Mouse (Mus musculus) liver, embryonic 14 days (tissue): Measurements from ENCODE around the gene Zfp775. TPM values are rescaled to one million over a fixed set of nuclear protein-coding genes. Genes with fewer than 3 reads are reported as not detected.

Experiments
- polyA plus RNA-seq: library from polyadenylated mRNA; depleted of rRNA; stranded (reverse); fragments of >200 nt; gene quantifications from 2 replicates; pipeline ENCODE4 v1.2.3, GENCODE M21; 2012; rRNA removed

Gene Zfp775
- polyA plus RNA-seq: 0.93 and 1.00 TPM in 2 replicates

DNA sequence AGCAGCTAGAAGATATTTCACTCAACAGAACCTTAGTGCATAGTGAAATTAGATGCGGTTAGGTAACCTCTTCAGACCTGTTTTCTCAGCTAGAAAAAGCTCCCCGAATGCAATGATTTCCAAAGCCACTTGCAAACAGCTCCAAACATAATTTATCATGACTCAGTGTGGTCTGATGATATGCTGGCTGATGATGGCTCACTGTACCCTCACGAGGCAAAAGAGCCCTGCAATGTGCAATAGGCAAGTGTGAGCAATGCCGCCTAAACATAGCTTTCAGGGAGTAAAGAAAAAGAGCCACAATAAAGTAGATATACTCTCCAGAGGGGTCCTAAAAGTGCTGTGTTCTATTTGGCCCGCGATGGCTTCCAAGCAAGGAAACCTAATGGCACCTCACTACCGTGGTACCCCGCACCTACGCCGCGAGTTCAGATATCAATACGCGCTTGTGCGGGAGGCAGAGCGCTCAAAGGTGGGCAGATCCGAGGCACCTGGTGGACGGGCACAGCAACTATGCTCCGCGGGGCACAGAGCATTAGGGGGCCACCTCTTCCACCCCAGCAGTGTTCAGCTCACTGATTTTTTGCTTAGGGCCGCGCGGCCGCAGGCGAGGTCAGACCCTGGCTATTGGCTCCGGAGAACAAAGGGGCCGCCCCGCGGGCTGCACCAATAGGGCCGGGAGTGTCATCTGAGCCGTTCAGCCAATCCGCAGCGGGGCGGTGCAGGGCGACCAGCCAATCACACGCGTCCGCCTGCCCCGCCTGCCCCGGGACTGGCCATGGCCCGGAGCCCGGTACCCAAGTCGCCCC lies at the start of gene Zfp775:
Gene Zfp775, plus strand, starts transcription at position 793 of the 809 bp plus-strand sequence.

DNA sequence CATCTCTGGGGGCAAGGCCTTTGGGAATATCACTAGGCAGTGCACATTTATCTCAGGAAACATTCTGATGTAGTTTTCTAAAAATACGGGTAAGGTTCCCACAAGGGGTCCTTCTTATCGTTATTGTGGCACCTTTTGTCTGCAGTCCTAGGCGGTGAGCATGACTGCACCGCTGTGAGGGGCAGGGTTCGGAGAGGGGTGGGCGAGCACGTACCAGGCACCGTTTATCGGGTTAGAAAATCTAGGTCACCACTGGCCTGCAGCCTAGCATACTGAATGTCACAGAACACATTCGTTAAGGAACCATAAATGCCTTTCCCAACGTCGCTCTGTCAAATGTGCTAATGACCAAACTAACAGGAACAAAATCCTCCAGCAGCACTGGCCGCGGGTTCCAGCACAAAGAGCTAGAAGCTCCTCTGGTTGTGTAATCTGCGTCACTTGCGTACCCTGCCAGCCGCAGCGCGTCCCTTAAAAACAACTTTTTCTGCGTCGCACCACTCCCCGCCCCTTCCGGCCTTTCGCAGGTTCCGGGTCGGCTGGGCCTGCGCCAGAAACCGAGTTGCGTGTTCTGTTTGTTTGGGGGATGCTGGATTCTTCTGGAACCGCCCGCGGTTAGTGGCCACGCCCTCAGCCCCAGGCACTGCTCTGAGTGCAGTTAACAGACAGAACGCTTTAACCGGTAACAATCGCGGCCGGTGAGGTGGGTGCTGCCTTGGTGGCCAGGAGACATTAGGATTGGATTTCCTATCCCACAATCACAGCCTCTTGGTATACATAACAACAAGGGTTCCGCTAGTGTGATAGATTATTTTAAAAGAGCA lies 47.4 kb upstream of the Zfp775 start, which contains the start of gene Lrrc61:
Gene Lrrc61, plus strand, starts transcription at position 517 of the 824 bp plus-strand sequence.

DNA sequence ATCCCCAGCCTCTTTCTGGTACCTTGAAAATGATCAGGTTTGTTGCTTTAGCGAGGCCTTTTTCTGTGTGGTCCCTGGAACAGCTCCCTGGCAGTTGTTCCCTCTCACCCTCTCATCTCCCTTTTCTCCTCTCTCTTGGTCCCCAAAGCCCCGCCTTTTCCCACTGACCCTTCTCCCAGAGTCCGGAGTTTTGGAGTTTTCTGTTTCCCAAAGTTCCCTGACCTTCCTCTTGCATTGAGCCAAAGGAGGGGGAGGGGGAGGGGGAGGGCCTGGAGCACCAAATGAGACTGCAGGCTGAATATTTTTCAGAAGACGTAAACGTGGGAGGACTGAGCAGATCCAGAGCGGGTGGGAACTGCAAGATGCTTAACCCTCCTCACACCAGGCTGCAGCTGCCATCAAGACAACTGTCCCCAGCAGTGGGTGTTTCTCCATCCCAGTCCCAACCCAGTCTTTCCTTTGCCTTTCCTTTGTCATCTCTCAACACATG lies 29.2 kb upstream of the Zfp775 start, which contains the start of gene Rarres2:
Gene Rarres2, minus strand, starts transcription at position 218 of the 490 bp plus-strand sequence.

DNA sequence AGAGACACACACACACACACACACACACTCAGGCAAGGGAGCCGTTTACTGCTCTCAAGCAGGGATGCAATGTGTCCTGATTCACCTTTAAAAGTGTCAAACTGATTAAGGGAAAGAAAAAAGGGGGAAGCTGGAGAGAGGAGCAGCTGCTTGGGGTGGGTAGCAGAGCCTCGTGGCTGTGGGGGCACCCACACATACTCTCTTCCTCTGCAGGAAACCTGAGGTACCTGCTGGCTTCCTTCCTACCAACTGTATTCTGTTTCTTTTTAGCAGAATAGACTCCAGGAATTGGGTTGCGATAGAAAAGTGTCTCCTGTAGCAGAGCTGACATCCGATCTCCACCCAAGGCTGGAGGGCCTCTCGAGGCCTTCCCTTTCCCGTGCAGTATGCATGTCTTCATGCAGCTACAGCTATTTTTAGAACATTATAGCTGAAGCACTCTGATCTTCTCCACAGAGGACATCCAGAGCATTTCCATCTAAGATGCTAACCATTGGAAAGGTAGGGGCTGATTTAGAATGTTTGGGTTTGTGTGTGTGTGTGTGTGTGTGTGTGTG lies 12.6 kb upstream of the Zfp775 start, which contains the start of gene Gm45021:
Gene Gm45021, plus strand, starts transcription at position 417 of the 557 bp plus-strand sequence.

DNA sequence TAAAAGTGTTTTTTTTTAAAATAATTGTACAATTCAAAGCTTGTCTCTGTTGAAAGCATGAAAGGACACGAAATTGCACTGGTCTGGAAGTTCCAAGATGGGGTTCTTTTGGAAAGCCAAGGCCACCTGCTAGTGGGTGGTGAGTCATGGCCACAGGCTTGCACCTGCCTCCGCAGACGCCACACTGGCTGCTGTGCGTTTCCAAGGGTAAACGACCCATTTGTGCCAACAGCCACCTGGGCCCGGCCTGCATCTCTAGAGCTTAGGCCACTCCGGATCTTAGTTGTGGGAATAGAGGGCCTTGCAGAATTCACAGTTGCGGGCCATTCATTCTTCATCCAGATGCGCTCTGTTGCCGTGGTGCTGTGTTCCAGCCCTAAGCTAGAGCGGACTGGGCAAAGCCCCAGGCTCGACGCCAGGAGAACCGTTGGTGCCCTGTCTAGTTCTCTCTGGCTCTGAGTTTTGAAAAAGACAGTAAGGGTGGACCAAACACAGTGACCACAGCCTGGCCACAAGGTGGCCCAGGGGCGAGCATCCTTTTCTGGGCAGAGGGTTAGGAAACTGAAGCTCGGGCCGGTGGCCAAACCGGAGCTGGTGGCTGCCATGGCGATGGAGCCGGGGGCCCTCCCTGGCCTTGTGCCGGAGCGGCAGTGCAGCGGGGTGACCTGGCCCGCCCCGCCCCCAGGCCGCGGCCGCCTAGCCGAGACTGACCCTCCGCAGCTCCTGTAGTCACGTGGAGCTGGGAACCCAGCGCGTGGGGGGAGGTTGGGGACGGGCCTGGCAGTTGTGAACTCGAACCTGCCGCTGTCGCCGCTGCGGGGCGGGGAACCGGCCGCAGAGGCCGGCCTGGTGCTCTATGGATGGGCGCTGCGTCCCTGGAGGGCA lies 8.5 kb upstream of the Zfp775 start, which contains the start of the genes Repin1 and Gm44965:
Gene Repin1, plus strand, starts transcription at position 726 of the 885 bp plus-strand sequence.
Gene Gm44965, plus strand, starts transcription at position 784 of the 885 bp plus-strand sequence.

DNA sequence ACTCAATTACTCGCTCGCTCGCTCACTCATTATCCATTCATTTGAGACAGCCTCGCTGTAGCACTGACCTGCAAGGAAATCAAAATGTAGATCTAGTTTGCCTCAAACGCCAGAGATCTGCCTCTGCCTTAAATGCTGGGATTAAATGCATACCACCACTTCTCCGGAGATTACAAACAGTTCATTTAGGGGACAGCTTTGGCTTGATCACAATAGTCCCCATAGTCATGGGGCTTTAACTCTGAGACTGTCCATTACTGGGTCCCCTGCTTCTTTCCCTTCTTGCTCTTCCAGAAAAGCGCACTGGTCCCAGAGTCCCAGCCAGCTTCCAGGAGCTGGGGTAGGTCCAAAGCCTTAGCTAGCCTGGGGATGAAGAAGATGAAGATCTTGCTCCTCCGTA lies 24.6 kb downstream of the Zfp775 start, which contains the start of gene AI854703:
Gene AI854703, plus strand, starts transcription at position 301 of the 400 bp plus-strand sequence.

DNA sequence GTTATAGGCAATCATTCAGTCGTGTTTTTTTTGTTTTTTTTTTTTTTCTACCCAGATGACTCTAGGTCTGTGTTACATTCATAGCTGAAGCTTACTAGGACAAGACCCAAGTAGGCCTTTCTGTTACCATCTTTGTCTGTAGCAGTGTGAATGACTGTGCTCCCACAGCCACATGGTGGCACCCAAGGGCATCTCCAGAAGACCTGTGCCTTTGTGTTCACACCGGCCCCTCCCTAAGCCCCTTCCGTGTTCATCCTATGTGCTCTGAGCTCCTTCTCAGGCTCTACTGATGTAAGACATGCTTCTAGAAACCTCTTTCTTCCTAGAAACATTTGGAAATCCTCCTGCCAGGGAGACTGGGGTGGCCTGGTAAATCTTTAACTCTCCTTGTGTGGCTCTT lies 45.1 kb downstream of the Zfp775 start, which contains the start of gene Gimap8:
Gene Gimap8, plus strand, starts transcription at position 240 of the 400 bp plus-strand sequence.

Other genes starting within 250 kb of the Zfp775 start
- gene Krba1, start 206.5 kb upstream of the Zfp775 start, polyA plus RNA-seq: 1.8 and 1.9 TPM in 2 replicates
- 1.9 and 2.2 TPM in 2 replicates for gene Zfp467, start 156.2 kb upstream of the Zfp775 start, polyA plus RNA-seq
- 0.07 TPM in 2 replicates for gene Sspo, start 153.8 kb upstream of the Zfp775 start, polyA plus RNA-seq
- 0.75 and 0.96 TPM in 2 replicates for gene Atp6v0e2, start 64.4 kb upstream of the Zfp775 start, polyA plus RNA-seq
- 2.5 and 2.8 TPM in 2 replicates for gene Lrrc61, start 47.3 kb upstream of the Zfp775 start, polyA plus RNA-seq
- gene Rarres2, start 29.3 kb upstream of the Zfp775 start, polyA plus RNA-seq: 12.1 and 13.8 TPM in 2 replicates
- gene Gm45021, start 12.5 kb upstream of the Zfp775 start, polyA plus RNA-seq: 0.41 TPM in 1 of 2 replicates, not detected in the other
- 5.9 and 6.6 TPM in 2 replicates for gene Repin1, start 8.2 kb upstream of the Zfp775 start, polyA plus RNA-seq
- not detected in 2 replicates for gene Gm44965, start 8.1 kb upstream of the Zfp775 start, polyA plus RNA-seq
- gene AI854703, start 24.7 kb downstream of the Zfp775 start, polyA plus RNA-seq: 0.24 and 0.33 TPM in 2 replicates
- gene Gimap8, start 45.2 kb downstream of the Zfp775 start, polyA plus RNA-seq: 1.4 and 1.7 TPM in 2 replicates
- 8.1 and 8.4 TPM in 2 replicates for gene Gimap9, start 74.1 kb downstream of the Zfp775 start, polyA plus RNA-seq
- gene Gimap4, start 82.5 kb downstream of the Zfp775 start, polyA plus RNA-seq: 5.8 and 6.2 TPM in 2 replicates
- 4.6 and 5.2 TPM in 2 replicates for gene Gimap6, start 106.2 kb downstream of the Zfp775 start, polyA plus RNA-seq
- gene Gm28053, start 116.5 kb downstream of the Zfp775 start, polyA plus RNA-seq: 0.37 and 1.2 TPM in 2 replicates
- 0.06 TPM in 1 of 2 replicates, not detected in the other for gene Gimap7, start 116.6 kb downstream of the Zfp775 start, polyA plus RNA-seq
- 1.4 and 1.7 TPM in 2 replicates for gene Gimap1, start 137.0 kb downstream of the Zfp775 start, polyA plus RNA-seq
- 1.7 TPM in 2 replicates for gene Gimap5, start 144.1 kb downstream of the Zfp775 start, polyA plus RNA-seq
- 0.05 TPM in 2 replicates for gene Gimap3, start 168.8 kb downstream of the Zfp775 start, polyA plus RNA-seq
- 26.8 and 36.0 TPM in 2 replicates for gene Tmem176a, start 238.9 kb downstream of the Zfp775 start, polyA plus RNA-seq
- gene Tmem176b, start 239.4 kb downstream of the Zfp775 start, polyA plus RNA-seq: 97.3 and 116 TPM in 2 replicates